Mouse (Mus musculus) heart, postnatal 0 days (tissue): ENCODE measurements around the gene Vps33a.

Experiments
- CTCF ChIP-seq: IDR thresholded peaks from 2 replicates; pipeline ENCODE4 v1.5.1; 2016; ENCODE audit warnings: antibody characterized with exemption, control low read depth, low read depth
- EP300 ChIP-seq: IDR thresholded peaks from 2 replicates; pipeline ENCODE4 v1.6.1; 2016; ENCODE audit warnings: antibody characterized with exemption, low read depth

- no peak for TF ChIP-seq CTCF
- TF ChIP-seq EP300, result no peak
Measured at GRCm38 (mm10) chr5:123520666-123521065, 52.2 kb downstream of the Vps33a start.
